18 mouse cellular contexts compared by ENCODE assay signal in genomic region chr12:102501038-102501437, GRCm38 (mm10). TPM values are rescaled to one million over a fixed set of nuclear protein-coding genes. Genes with fewer than 3 reads are reported as not detected.
"Had no signal": no experiment of that assay in that cellular context is flagged by ENCODE, and none has a peak within 500 bp of the region (broad histone marks: within the 10 kb centered on the region; RNA-seq: fewer than 3 reads in every experiment).

No protein-coding gene starts in this region.

- H3K4me3 ChIP-seq: left cerebral cortex, adult 2 months; liver, embryonic 13.5 days; midbrain, embryonic 12.5 days; midbrain, embryonic 15.5 days; myocyte; neural tube, embryonic 13.5 days; stomach, embryonic 15.5 days had no signal

- H3K27ac ChIP-seq: left cerebral cortex, adult 2 months; liver, embryonic 13.5 days; midbrain, embryonic 12.5 days; midbrain, embryonic 15.5 days; neural tube, embryonic 13.5 days; stomach, embryonic 15.5 days had no signal

- ATAC-seq: midbrain, embryonic 15.5 days had no signal

- DNase-seq: kidney, adult 9 months; kidney, postnatal 14 days; kidney, postnatal 4 days; layer of hippocampus, postnatal 36 days; liver, embryonic 13.5 days; lung, adult 2 months; right cerebral cortex, postnatal 25 days; spleen, adult 18-20 months; thymus, adult 18-20 months; thymus, postnatal 36 days had no signal

RNA-seq across cellular contexts. Expression of gene Chga, which starts 53.7 kb away (rescaled TPM):
- total RNA-seq: liver, adult 2 months; neutrophil, adult 5-6 weeks had no signal
